Mouse (Mus musculus) heart, embryonic 14.5 days (tissue): Measurements from ENCODE around the gene Lck. TPM values are rescaled to one million over a fixed set of nuclear protein-coding genes. Genes with fewer than 3 reads are reported as not detected.

Source experiments
- ATAC-seq: fragments of 200-750 bp; cut with Nextera tagmentation; 2 replicates; pipeline ENCODE4 v1.8.0; 2017; ENCODE audit warnings: low read depth, moderate TSS enrichment; ENCODE audit not compliant: insufficient number of reproducible peaks, insufficient read depth, low FRiP score
- H3K27ac ChIP-seq, 2 experiments: fragments of 200-500 bp in 1 of 2; fragments of 300-500 bp in 1 of 2; sonication (generic) in 1 of 2; replicated peaks in 1 of 2; 2 replicates each; pipeline ENCODE4 v1.5.1; 2012 to 2014; ENCODE audit warnings: low read depth in 2 of 2, low read length in 2 of 2, control low read depth in 1 of 2, mild to moderate bottlenecking in 1 of 2, mixed read lengths in 1 of 2; ENCODE audit not compliant: control insufficient read depth in 1 of 2, insufficient read depth in 1 of 2
- H3K27me3 ChIP-seq: fragments of 300-500 bp; sonication (generic); 2 replicates; pipeline ENCODE4 v1.6.1; 2014; ENCODE audit warnings: mild to moderate bottlenecking, low read length, control low read depth; ENCODE audit not compliant: control insufficient read depth, insufficient read depth
- H3K36me3 ChIP-seq: fragments of 300-500 bp; sonication (generic); 2 replicates; pipeline ENCODE4 v1.6.1; 2014; ENCODE audit warnings: mild to moderate bottlenecking, control low read depth, low read length, mixed read lengths; ENCODE audit not compliant: control insufficient read depth, insufficient read depth
- H3K4me1 ChIP-seq, 2 experiments: fragments of 200-500 bp in 1 of 2; fragments of 300-500 bp in 1 of 2; sonication (generic) in 1 of 2; 2 replicates each; pipeline ENCODE4 v1.6.1; 2012 to 2014; ENCODE audit warnings: low read length in 2 of 2, control low read depth in 1 of 2, mixed read lengths in 1 of 2; ENCODE audit not compliant: control insufficient read depth in 2 of 2, insufficient read depth in 2 of 2
- H3K4me2 ChIP-seq: fragments of 300-500 bp; sonication (generic); 2 replicates; pipeline ENCODE4 v1.6.1; 2014; ENCODE audit warnings: mild to moderate bottlenecking, low read length
- H3K4me3 ChIP-seq, 2 experiments: fragments of 200-500 bp in 1 of 2; fragments of 300-500 bp in 1 of 2; sonication (generic) in 1 of 2; 2 replicates each; pipeline ENCODE4 v1.5.1; 2012 to 2014; ENCODE audit warnings: low read length in 2 of 2, mild to moderate bottlenecking in 2 of 2, control low read depth in 1 of 2, low read depth in 1 of 2, moderate library complexity in 1 of 2; ENCODE audit not compliant: control insufficient read depth in 1 of 2, insufficient read depth in 1 of 2
- H3K9ac ChIP-seq: fragments of 300-500 bp; sonication (generic); 2 replicates; pipeline ENCODE4 v1.6.1; 2014; ENCODE audit warnings: mild to moderate bottlenecking, low read length
- H3K9me3 ChIP-seq: fragments of 300-500 bp; sonication (generic); 2 replicates; pipeline ENCODE4 v1.6.1; 2016; ENCODE audit warnings: low read length, control low read depth; ENCODE audit not compliant: control insufficient read depth
- WGBS: fragments of 180-500 bp; shearing (Covaris S2); extraction: QIAGEN DNeasy Blood & Tissue Kit; methylation state at CpG from one replicate; pipeline ENCODE4 v1.1.7; 2014; 5-methylcytosine and 5-hydroxymethylcytosine counted together
- polyA plus RNA-seq: library from polyadenylated mRNA; unstranded; fragments of >200 nt; fragmentation: Nextera tagmentation; extraction: Ambion mirVana; gene quantifications from 2 replicates; pipeline ENCODE4 v1.2.1, GENCODE M21; 2014

Gene Lck
- polyA plus RNA-seq, 1 experiment from 2014 or later, result 2.6 TPM

DNA sequence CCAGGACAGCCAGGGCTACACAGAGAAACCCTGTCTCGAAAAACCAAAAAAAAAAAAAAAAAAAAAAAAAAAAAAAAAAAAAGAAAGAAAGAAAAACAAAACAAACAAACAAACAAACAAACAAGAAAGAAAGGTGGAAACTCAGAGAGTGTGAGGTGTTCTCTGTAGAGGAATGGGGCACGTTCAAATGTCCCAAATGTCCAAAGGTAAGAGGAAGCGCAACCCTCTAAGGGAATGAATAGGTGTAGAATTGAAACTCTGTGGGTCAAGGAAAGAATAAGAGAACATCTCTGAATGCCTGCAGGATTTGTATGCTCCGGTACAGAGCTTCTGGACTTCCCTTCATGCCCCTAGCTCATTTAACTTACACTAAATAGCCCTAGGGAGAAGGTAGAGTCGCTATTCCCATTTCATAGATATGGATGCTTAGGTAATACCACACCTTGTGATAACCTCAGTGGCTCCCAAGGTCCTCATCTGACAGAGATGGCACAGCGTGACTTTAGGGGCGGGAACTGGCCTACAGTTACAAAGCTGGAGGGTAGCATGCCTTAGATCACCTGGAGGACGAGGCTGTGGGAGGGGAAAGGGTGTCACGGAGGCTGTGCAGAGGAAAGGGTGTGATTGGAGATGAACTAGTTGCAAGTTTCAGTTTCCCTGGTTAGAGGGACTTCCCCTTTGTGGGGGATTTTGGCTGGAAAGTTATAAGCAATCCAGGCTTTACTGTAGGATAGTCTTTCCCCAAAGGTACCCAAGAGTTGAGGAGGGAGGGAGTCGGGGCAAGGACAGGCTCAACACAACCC is 65.8 kb downstream of the Lck start:
- 0 out of 2 replicates have a peak overlapping the region, but pooled peaks have one; percentile 9 for H3K9ac ChIP-seq
- H3K4me3 ChIP-seq, result no peak overlapping the region
- peaks cover 37 to 38% of the 10 kb centered on the region in 2 experiments for H3K4me1 ChIP-seq
- H3K27me3 ChIP-seq, result no peaks in the 10 kb centered on the region
- ATAC-seq, result no peak
- no peaks in the 10 kb centered on the region for H3K9me3 ChIP-seq
- H3K36me3 ChIP-seq, result no peaks in the 10 kb centered on the region
- H3K27ac ChIP-seq, result peak overlapping the region in 1 of 2 experiments; percentile 50; a peak in 1 of 4 replicates
- 50% methylated on average over 9 of the region's 10 CpGs for WGBS
- H3K4me2 ChIP-seq, result no peak overlapping the region; the same call in 1 of the 2 replicates

DNA sequence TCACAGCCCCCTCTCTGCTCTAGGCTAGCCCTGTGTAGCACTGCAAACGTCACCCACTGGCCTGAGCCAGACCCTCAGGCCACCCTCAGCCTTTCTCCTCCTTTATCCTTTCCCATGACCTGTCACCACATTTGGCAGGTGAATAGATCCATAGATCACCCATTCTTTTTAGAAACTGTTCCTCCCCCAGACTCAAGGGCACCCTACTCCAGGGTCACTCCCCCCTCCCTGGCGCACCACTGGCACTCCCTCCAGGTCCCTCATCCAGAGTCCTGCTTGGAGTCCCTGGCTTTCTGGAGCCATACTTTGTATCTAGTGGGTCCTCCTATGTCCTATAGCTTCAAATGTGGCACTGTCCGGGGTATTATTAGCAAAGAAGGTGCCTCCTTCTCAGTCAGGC is 67.9 kb downstream of the Lck start:
- ATAC-seq, result no peak
- Histone ChIP-seq H3K27me3 (no peaks in the 10 kb centered on the region), H3K4me2 (no peak overlapping the region), H3K4me1 (peaks cover 39 to 51% of the 10 kb centered on the region in 2 experiments), H3K9me3 (no peaks in the 10 kb centered on the region), H3K4me3 (no peak overlapping the region), H3K36me3 (no peaks in the 10 kb centered on the region), H3K27ac (no peak overlapping the region), H3K9ac (no peak overlapping the region)
- WGBS, result 90% methylated on average over 3 of the region's 3 CpGs

DNA sequence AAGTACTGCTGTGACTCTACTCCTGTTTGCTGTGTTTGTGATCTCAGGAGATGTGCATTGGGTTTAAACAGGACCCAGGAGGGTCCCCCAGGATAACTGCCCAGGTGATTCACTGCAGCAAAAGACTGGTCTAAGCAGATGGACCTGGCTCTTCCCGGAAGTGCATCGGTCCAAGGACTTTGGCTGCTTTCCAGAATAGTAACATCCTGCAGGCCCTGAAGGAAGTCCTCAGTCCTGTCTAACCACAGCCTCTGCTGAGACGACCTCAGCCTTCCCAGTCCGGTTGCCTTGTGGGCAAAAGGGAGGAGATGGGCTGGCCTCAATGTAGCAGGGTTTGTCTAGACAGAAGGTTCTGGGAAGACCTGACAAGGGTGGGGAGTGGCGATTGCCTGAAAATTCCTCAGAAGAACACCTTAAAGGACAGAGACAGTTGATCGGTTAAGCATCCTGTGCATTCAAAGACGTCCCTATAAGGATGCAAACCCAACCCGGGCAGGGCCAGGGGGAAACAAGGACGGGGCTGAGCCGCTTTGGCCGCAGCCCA is 70.5 kb downstream of the Lck start:
- Histone ChIP-seq H3K4me2 (no peak overlapping the region), H3K4me1 (peaks cover 39 to 48% of the 10 kb centered on the region in 2 experiments), H3K4me3 (no peak overlapping the region), H3K27me3 (no peaks in the 10 kb centered on the region), H3K36me3 (no peaks in the 10 kb centered on the region), H3K9ac (0 out of 2 replicates have a peak overlapping the region, but pooled peaks have one; percentile 8), H3K27ac (0 out of 4 replicates have a peak overlapping the region, but pooled peaks of 1 of the 2 experiments have one; percentile 28), H3K9me3 (no peaks in the 10 kb centered on the region)
- no peak for ATAC-seq
- 54% methylated on average over 11 of the region's 11 CpGs for WGBS

DNA sequence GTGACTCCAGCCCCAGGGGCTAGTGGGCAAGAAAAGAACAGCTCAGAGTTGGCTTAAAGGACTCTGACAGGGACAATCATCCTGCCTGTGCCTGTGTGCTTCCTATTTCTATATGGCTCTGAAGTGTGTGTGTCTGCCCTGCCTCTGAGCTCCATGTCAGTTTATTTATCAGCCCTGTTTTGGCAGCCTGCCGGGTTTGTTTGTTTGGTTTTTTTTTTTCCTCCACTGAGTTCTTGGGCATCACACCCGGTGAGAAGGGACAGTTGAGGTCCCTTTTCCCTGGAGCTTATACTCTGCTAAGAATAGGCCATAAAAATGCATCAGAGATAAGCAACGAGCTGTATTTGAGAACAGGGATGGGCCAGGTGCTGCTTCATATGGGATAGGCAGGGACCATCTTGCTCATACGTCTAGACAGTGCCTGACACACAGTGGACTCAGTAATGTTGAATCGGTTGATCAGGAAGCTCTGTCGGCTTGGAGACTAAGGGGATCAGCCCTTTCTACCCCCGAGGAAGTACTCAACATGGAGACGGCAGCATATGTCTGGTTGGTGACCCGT is 71.0 kb downstream of the Lck start:
- Histone ChIP-seq H3K9me3 (no peaks in the 10 kb centered on the region), H3K36me3 (no peaks in the 10 kb centered on the region), H3K4me3 (no peak overlapping the region), H3K4me1 (peaks cover 37 to 44% of the 10 kb centered on the region in 2 experiments), H3K9ac (peak overlapping the region; percentile 8; the same call in 1 of the 2 replicates), H3K27ac (peak overlapping the region in 1 of 2 experiments; percentile 28; a peak in 1 of 4 replicates), H3K4me2 (no peak overlapping the region), H3K27me3 (no peaks in the 10 kb centered on the region)
- WGBS, result 37% methylated on average over 9 of the region's 9 CpGs
- no peak for ATAC-seq

DNA sequence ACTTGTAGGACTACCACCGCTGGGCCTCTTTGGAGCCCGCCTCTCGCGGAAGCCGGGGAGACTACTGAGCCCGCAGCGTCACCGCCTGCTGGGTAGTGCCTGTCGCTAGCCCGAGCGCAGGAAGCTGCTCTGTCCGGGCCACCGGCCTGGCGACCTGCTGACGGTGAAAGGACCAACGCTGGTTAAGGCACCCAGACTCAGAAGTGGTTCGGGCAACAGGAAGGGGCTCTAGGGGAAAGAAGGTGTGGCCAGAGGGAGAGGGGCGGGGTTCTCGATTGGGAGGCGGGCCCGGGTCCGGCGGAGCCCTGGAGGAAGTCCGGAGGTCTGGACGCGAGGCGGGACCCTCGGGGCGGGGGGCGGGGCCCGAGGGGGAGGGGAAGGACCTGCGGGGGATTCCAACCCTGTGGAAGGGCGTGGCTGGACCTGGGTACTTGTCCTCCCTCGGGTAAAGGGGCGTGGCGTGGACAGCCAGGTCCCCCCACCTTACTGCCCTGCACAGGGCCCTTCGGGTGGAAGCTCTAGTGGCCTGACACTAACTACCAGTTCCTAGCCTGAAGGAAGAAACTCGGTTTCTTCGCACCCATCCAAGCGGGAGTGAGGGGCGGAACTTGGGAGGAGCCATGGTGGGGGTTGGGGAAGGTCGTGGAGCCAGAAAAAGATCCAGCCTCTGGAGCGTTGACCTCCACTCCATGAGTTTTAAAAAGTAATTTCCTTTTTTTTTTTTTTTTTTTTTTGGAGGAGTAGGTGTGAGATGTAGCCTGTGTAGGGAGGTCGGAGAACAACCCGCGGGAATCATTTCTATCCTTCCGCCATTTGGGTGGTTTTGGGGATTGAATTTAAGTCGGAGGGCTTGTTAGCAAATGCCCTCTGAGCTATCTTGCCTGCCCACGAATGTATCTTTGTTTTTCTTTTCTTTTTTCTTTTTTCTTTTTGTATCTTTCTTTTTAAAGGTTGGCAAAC is 72.6 kb downstream of the Lck start:
- Histone ChIP-seq H3K4me3 (peak overlapping the region; percentile 58 to 77), H3K9me3 (no peaks in the 10 kb centered on the region), H3K4me2 (peak overlapping the region; percentile 63), H3K27me3 (no peaks in the 10 kb centered on the region), H3K36me3 (no peaks in the 10 kb centered on the region), H3K4me1 (peaks cover 41 to 44% of the 10 kb centered on the region in 2 experiments), H3K9ac (peak overlapping the region; percentile 84), H3K27ac (peak overlapping the region; percentile 87 to 95)
- ATAC-seq, result peak; percentile 84
- WGBS, result 2% methylated on average over 48 of the region's 49 CpGs

DNA sequence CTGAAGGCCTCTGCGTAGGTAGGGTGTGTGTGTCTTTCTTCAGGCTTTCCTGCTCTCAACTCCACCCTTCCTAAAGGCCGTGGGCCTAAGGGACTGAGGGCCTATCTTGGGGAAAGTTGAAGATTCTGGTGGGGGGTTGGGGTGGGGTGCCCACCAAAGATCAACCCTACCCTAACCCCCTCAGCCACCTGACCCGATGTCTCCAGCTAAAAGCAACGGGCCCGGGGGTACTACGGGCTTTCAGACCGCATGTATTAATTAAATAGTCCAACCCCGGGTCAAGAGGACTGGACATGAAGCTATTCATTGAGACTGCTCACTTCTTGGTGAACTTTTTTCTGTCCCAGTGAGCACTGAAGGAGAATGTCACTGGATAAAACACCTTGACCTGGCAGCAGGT is 73.4 kb downstream of the Lck start:
- peak overlapping the region; percentile 63 for H3K4me2 ChIP-seq
- ATAC-seq, result no peak
- peak overlapping the region; percentile 84 for H3K9ac ChIP-seq
- 84% methylated on average over 8 of the region's 8 CpGs for whole genome bisulfite sequencing
- no peaks in the 10 kb centered on the region for H3K9me3 ChIP-seq
- H3K4me3 ChIP-seq, result peak overlapping the region; percentile 55 to 58; a peak in 3 of 4 replicates
- no peaks in the 10 kb centered on the region for H3K27me3 ChIP-seq
- peaks cover 43 to 44% of the 10 kb centered on the region in 2 experiments for H3K4me1 ChIP-seq
- no peaks in the 10 kb centered on the region for H3K36me3 ChIP-seq
- peak overlapping the region; percentile 87 to 95 for H3K27ac ChIP-seq

DNA sequence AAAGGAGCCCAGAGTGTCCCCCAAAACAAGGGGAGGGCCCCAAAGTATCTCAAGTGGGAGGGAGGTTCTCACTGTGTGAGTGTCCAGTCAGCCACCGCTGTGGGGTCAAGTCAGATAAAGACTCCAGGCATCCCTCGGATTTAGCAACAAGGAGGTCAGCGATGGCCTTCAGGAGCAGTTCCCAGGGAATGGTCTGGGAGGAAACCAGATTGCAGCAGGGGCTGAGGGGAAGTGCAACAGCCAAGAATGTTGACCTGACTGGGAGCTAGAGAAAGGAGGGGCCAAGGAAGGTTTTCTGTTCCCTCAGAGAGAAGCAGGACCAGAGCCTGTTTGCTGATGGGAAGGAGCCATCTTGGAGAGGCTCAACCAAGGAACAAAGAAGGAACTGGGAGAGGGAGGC is 74.5 kb downstream of the Lck start:
- H3K4me2 ChIP-seq, result no peak overlapping the region
- ATAC-seq, result no peak
- no peaks in the 10 kb centered on the region for H3K27me3 ChIP-seq
- peaks cover 38% of the 10 kb centered on the region in 2 experiments for H3K4me1 ChIP-seq
- H3K27ac ChIP-seq, result peak overlapping the region; percentile 69 to 95
- H3K9me3 ChIP-seq, result no peaks in the 10 kb centered on the region
- no peak overlapping the region for H3K9ac ChIP-seq
- no peak overlapping the region for H3K4me3 ChIP-seq
- WGBS, result 16% methylated on average over 3 of the region's 3 CpGs
- no peaks in the 10 kb centered on the region for H3K36me3 ChIP-seq
